Mouse (Mus musculus) liver, embryonic 14.5 days (tissue): ENCODE results near the gene Cobl. TPM values are rescaled to one million over a fixed set of nuclear protein-coding genes. Genes with fewer than 3 reads are reported as not detected.

Source experiments
- ATAC-seq: fragments of 200-750 bp; cut with Nextera tagmentation; 2 replicates; pipeline ENCODE4 v1.8.0; 2017; ENCODE audit warnings: moderate number of reproducible peaks, mild to moderate bottlenecking, moderate library complexity; ENCODE audit not compliant: insufficient read depth
- DNase-seq, 3 experiments: peaks; one replicate each; pipeline ENCODE4 v3.0.0-alpha.2; 2012 to 2013; ENCODE audit warnings: low read depth in 3 of 3, low spot score in 3 of 3
- H3K27ac ChIP-seq: fragments of 300-500 bp; sonication (generic); 2 replicates; pipeline ENCODE4 v1.5.1; 2014; ENCODE audit warnings: moderate library complexity, mild to moderate bottlenecking, control low read depth, inconsistent platforms
- H3K27me3 ChIP-seq: fragments of 300-500 bp; sonication (generic); 2 replicates; pipeline ENCODE4 v1.6.1; 2014; ENCODE audit warnings: mild to moderate bottlenecking, low read length, moderate library complexity; ENCODE audit not compliant: control insufficient read depth, insufficient read depth
- H3K36me3 ChIP-seq: fragments of 300-500 bp; sonication (generic); replicated peaks from 2 replicates; pipeline ENCODE4 v1.6.1; 2014; ENCODE audit warnings: low read depth; ENCODE audit not compliant: control insufficient read depth, insufficient read depth
- H3K4me1 ChIP-seq, 2 experiments: fragments of 200-500 bp in 1 of 2; fragments of 300-500 bp in 1 of 2; sonication (generic) in 1 of 2; replicated peaks; 2 replicates each; pipeline ENCODE4 v1.6.1; 2012 to 2014; ENCODE audit warnings: antibody characterized with exemption in 1 of 2, inconsistent platforms in 1 of 2, low read length in 1 of 2; ENCODE audit not compliant: control insufficient read depth in 2 of 2, insufficient read depth in 2 of 2
- H3K4me2 ChIP-seq: fragments of 300-500 bp; sonication (generic); 2 replicates; pipeline ENCODE4 v1.6.1; 2014; ENCODE audit warnings: low read depth, mild to moderate bottlenecking, control low read depth, moderate library complexity
- H3K4me3 ChIP-seq, 2 experiments: fragments of 200-500 bp in 1 of 2; fragments of 300-500 bp in 1 of 2; sonication (generic) in 1 of 2; 2 replicates each; pipeline ENCODE4 v1.5.1; 2012 to 2014; ENCODE audit warnings: low read depth in 2 of 2, low read length in 2 of 2, mild to moderate bottlenecking in 2 of 2, control low read depth in 1 of 2, inconsistent platforms in 1 of 2, moderate library complexity in 1 of 2; ENCODE audit not compliant: insufficient read depth in 1 of 2
- H3K9ac ChIP-seq: fragments of 300-500 bp; sonication (generic); replicated peaks from 2 replicates; pipeline ENCODE4 v1.6.1; 2014; ENCODE audit warnings: mild to moderate bottlenecking, control low read depth, moderate library complexity
- H3K9me3 ChIP-seq: fragments of 300-500 bp; sonication (generic); 2 replicates; pipeline ENCODE4 v1.6.1; 2016; ENCODE audit warnings: low read length, mixed read lengths; ENCODE audit not compliant: control insufficient read depth
- CTCF ChIP-seq: IDR thresholded peaks from 2 replicates; pipeline ENCODE4 v1.5.1; 2016; ENCODE audit warnings: antibody characterized with exemption, low read depth, control low read depth
- EP300 ChIP-seq: IDR thresholded peaks from 2 replicates; pipeline ENCODE4 v1.6.1; 2016; ENCODE audit warnings: antibody characterized with exemption, low read depth
- WGBS: fragments of 180-500 bp; shearing (Covaris S2); extraction: QIAGEN DNeasy Blood & Tissue Kit; methylation state at CpG from one replicate; pipeline ENCODE4 v1.1.7; 2014; ENCODE audit not compliant: insufficient replicate concordance; 5-methylcytosine and 5-hydroxymethylcytosine counted together
- polyA plus RNA-seq, 2 experiments: library from polyadenylated mRNA; depleted of rRNA in 1 of 2; stranded (reverse) in 1 of 2; unstranded in 1 of 2; fragments of >200 nt; fragmentation: Nextera tagmentation in 1 of 2; extraction: Ambion mirVana in 1 of 2; gene quantifications; 2 replicates each; pipeline versions ENCODE4 v1.2.1 to v1.2.3; 2012 to 2014

Cobl gene
- polyA plus RNA-seq, 2 experiments: 0.56 to 0.64 TPM

GRCm38 (mm10) chr11:12274276-12274675 lies 190.5 kb downstream of the Cobl start:
- Histone ChIP-seq H3K4me1 (no peaks in the 10 kb centered on the region), H3K36me3 (no peaks in the 10 kb centered on the region), H3K9ac (no peak overlapping the region), H3K27me3 (no peaks in the 10 kb centered on the region), H3K4me2 (no peak overlapping the region), H3K27ac (no peak overlapping the region), H3K4me3 (no peak overlapping the region), H3K9me3 (no peaks in the 10 kb centered on the region)
- 45% methylated on average over 2 of the region's 2 CpGs for WGBS
- TF ChIP-seq CTCF (no peak), EP300 (no peak)
- no peak for DNase-seq
- no peak for ATAC-seq

- DNase-seq: no peak
- no peaks in the 10 kb centered on the region for H3K4me1 ChIP-seq
- no peak overlapping the region for H3K4me3 ChIP-seq
- no peaks in the 10 kb centered on the region for H3K36me3 ChIP-seq
- no peaks in the 10 kb centered on the region for H3K9me3 ChIP-seq
- no peak overlapping the region for H3K4me2 ChIP-seq
- 73% methylated on average over 6 of the region's 6 CpGs for WGBS
- no peak overlapping the region for H3K27ac ChIP-seq
- no peaks in the 10 kb centered on the region for H3K27me3 ChIP-seq
- H3K9ac ChIP-seq: no peak overlapping the region
- no peak for ATAC-seq
- no peak for TF ChIP-seq CTCF
- no peak for TF ChIP-seq EP300
These were observed 191.0 kb downstream of the Cobl start for GRCm38 (mm10) chr11:12273726-12274125.

- Histone ChIP-seq H3K27ac (no peak overlapping the region), H3K9ac (no peak overlapping the region), H3K27me3 (no peaks in the 10 kb centered on the region), H3K4me3 (no peak overlapping the region), H3K36me3 (no peaks in the 10 kb centered on the region), H3K9me3 (no peaks in the 10 kb centered on the region), H3K4me2 (no peak overlapping the region), H3K4me1 (peaks cover 0 to 8% of the 10 kb centered on the region in 2 experiments; a peak in 1 of 4 replicates)
- 56% methylated on average over 2 of the region's 2 CpGs for WGBS
- no peak for ATAC-seq
- DNase-seq: no peak
- no peak for TF ChIP-seq CTCF
- TF ChIP-seq EP300: no peak
These were observed 206.3 kb downstream of the Cobl start for GRCm38 (mm10) chr11:12258411-12258810.

- WGBS: 69% methylated on average over 5 of the region's 5 CpGs
- Histone ChIP-seq H3K4me3 (no peak overlapping the region), H3K4me2 (no peak overlapping the region), H3K27ac (no peak overlapping the region), H3K4me1 (peaks cover 0 to 8% of the 10 kb centered on the region in 2 experiments; a peak in 1 of 4 replicates), H3K36me3 (no peaks in the 10 kb centered on the region), H3K9me3 (no peaks in the 10 kb centered on the region), H3K27me3 (no peaks in the 10 kb centered on the region), H3K9ac (no peak overlapping the region)
- ATAC-seq (no peak), DNase-seq (no peak)
- no peak for TF ChIP-seq CTCF
- no peak for TF ChIP-seq EP300
These were observed 207.2 kb downstream of the Cobl start for GRCm38 (mm10) chr11:12257324-12258118.

GRCm38 (mm10) chr11:12245327-12245915 lies 219.3 kb downstream of the Cobl start:
- no peak for ATAC-seq
- H3K36me3 ChIP-seq: no peaks in the 10 kb centered on the region
- DNase-seq: no peak
- WGBS: 41% methylated on average over 4 of the region's 4 CpGs
- no peak overlapping the region for H3K9ac ChIP-seq
- no peaks in the 10 kb centered on the region for H3K9me3 ChIP-seq
- TF ChIP-seq EP300 (no peak), CTCF (no peak)
- no peak overlapping the region for H3K27ac ChIP-seq
- no peaks in the 10 kb centered on the region for H3K27me3 ChIP-seq
- no peak overlapping the region for H3K4me3 ChIP-seq
- H3K4me2 ChIP-seq: no peak overlapping the region
- H3K4me1 ChIP-seq: no peaks in the 10 kb centered on the region
